Mouse (Mus musculus): ENCODE measurements around the gene Gpatch4. TPM values are rescaled to one million over a fixed set of nuclear protein-coding genes. Genes with fewer than 3 reads are reported as not detected.

Gene Gpatch4
- total RNA-seq, 4 experiments from 2014 or later, result 12.9 to 16.6 (median 14.9) TPM

- DNase-seq, result no peak
These were observed 9.4 kb upstream of the Gpatch4 start for GRCm38 (mm10) chr3:88033506-88033905.

DNA sequence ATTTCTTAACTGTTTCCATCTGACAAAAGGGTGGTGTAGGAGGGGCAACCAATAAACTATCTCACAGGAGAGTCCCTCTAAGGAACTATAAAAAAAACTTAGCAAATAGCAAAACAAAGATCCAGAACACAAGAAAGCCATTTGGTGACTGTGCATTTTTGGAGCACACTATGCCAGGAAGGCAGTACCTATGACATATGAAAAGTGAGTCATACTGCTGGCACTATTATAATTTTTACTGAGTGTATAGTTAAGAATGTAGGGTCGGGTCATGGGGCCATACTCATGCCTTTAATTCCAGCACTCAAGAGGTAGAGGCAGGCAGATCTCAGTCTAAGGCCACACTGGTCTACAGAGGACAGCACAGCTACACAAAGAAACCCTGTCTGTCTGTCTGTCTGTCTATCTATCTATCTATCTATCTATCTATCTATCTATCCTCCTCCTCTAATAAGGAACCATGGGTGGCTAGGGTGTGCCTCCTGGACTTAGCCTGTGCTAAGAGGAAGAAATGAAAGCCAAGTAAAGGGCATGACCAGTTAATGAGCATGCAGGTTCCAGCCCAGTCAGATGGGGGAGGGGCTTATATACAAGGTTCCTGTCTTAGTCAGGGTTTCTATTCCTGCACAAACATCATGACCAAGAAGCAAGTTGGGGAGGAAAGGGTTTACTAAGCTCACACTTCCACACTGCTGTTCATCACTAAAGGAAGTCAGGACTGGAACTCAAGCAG lies 7.2 kb upstream of the Gpatch4 start:
- no peak for DNase-seq

- DNase-seq, result no peak
These were observed 6.6 kb downstream of the Gpatch4 start for GRCm38 (mm10) chr3:88049532-88049931.

DNA sequence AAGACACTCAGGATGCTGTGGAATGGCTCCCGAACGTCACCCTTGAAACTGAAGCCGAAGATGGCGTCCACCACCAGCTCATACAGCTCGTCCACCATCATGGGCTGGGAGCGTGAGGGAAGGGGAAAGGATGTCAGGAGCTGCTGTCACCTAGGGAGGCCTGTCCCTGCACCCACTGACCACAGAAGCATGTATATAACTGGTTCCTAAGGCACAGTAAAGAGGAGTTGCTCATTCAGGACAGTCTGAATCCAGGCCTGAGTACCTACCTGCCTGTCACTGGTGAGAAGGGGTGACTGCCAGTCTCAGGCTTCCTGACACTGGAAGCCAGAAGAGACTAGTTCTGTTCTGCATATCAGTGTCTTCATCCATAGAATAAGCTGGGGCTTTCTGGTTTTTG lies 14.1 kb downstream of the Gpatch4 start:
- no peak for DNase-seq

DNA sequence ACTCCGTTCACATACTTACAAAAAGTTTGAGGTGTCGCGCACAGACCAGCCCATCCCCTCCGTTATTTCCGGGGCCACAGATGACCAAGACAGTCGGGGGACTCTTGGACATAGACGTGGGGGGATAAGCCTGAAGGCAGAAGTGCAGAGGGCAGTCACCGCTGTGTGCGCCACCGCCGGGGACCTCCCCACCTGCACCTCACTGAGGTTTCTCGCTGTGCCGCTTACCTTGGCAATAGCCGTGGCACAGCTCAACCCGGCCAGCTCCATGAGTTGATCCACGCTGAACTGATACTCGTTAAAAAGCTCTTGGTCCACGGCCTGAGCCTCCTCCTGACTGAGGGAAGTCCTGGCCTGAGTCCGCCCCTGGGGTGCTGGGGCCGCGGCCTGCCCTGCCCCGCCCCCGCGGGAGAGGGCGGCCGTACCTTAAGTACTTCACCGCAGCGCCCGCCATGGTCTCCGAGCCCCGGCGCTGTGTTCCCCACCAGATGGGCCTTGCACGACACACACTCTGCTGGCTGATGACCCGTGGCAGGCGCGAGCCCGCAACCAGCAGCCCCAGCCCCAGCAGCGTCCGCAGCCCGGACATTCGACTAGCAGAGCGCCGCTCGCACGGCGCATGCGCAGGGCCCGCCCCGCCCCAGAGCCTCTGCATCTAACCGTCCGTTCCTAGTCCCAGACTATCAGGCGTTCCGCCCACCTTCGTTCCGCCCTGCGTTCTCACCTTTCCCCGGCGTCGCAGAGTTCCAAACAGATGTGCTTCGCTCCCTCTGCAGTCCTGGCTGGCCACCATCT lies 15.2 kb downstream of the Gpatch4 start, which contains the start of gene Naxe:
Gene Naxe (minus strand): TSS at position 594 of the 795 bp plus-strand sequence.
- DNase-seq, result peak; percentile 80

DNA sequence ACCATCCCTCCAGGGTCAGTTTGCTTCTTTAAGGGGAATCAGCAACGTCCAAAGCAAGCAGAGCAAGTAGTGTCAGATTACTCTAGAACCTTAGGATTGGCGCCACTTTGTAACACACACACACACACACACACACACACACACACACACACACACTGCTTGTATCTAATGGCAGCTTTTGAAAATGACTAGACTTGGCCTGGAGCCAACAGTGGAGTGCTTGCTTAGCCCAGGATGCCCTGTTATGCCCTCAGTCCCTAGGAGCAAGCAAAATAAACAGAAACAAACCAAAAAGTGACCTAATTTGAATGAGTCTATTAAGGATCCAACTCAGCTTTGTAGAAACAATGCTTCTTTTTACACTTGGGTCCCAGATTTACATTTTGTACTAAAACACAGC lies 25.5 kb downstream of the Gpatch4 start:
- DNase-seq, result no peak

GRCm38 (mm10) chr3:88071783-88072182 lies 28.9 kb downstream of the Gpatch4 start:
- DNase-seq, result peak; percentile 74

- no peak for DNase-seq
These were observed 30.7 kb downstream of the Gpatch4 start for GRCm38 (mm10) chr3:88073631-88074030.

GRCm38 (mm10) chr3:88074351-88074750 lies 31.4 kb downstream of the Gpatch4 start:
- DNase-seq, result no peak

DNA sequence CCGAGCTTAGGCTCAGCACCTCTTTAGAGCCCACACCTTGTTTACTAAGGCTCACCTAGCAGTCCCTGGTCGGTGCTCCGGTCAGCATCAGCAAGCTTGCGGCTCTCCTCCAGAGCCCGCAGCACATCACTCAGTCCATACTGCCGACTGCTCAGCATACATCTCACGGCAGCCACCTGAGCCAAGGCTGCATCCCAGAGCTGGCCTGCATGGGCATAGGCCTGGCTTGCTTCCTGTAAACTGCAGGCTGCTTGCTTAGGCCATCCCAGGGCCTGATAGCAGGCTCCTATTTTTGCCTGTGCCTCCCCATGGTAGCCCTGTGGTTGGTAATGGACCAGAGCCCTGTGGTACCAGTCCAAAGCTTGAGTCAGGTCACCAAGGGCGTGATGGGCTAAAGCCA lies 31.9 kb downstream of the Gpatch4 start:
- no peak for DNase-seq

- DNase-seq, result no peak
These were observed 34.5 kb downstream of the Gpatch4 start for GRCm38 (mm10) chr3:88077441-88077840.

- no peak for DNase-seq
These were observed 35.3 kb downstream of the Gpatch4 start, which contains the start of gene Ttc24 for GRCm38 (mm10) chr3:88078204-88078603. TSS of gene Ttc24 (minus strand) at chr3:88078304.

DNA sequence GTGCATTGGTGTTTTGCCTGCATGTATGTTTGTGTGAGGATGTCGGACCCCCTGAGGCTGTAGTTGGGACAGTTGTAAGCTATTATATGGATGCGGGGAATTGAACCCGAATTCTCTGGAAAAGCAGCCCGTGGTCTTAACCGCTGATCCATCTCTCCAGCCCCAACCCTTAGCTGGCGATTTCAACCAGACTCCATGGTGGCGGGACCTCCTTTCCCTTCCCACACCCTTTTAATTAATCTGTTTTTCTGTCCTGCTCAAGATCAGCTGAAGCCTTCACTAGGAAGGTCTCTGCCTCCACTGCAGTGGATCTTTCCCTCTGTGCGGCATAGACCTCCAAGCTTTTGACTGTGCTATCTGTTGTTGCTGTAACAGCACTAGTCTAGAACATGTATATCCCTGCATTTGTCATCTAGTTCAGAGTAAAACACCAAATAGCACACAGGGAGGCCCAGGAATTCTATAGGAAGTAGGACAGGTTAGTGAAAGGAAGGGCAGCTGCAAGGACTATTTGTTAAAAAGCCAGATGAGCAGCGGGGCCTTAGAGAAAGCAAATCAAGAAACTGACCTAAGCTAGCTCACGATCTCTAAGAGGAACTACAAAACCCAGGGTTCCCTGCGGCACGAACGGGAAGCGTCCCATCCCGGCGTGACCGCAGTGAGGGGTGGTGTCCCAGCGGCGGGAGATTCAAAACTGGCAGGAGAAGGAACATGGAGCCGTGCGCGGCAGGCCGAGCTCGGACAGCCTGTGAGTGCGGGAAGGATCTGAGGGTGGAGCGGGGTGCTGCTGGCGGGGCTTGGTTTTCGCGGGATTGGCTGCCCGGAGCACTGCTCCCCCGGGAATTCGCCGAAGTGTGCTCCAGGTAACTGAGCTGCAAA lies 38.7 kb downstream of the Gpatch4 start, which contains the start of gene Iqgap3:
Gene Iqgap3 (plus strand): TSS at position 627 of the 879 bp plus-strand sequence.
- peak; percentile 84 for DNase-seq

DNA sequence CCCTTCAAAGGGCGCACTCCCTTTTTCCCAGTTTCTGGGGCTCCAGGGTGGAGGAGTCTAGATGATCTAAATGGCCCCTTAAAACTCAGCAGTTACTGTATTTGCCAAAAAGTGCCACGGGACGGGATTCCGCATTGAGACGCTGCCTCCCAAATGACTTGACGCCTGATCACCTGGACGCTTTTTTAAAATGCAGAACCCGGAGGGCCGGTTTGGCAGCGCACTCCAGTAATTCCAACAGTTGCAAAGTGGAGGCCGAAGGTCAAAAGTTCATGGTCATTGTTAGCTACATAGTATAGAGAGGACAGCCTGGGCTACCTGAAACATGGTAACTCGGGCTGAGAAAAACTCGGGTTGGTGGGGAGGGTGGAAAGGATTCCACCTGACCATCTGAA lies 39.3 kb downstream of the Gpatch4 start:
- no peak for DNase-seq

GRCm38 (mm10) chr3:88082663-88083062 lies 39.8 kb downstream of the Gpatch4 start:
- no peak for DNase-seq

DNA sequence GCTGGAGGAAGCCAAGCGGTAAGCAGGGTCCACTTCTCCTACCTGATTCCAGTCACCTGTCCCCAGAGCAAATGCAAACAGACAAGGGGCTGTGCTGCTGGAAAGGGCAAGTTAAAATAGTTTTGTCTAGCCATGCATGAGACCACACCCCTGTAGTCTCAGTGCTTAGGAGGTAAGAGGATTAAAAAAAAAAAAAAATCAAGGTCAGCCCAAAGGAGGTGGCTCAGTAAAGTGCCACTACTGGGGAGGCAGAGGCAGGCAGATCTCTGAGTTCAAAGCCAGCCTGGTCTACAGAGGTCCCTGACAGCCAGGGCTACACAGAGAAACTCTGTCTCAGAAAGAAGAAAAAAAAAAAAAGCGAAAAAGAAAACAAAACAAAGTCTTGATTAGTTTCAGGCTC lies 41.1 kb downstream of the Gpatch4 start:
- DNase-seq, result no peak

- no peak for DNase-seq
These were observed 42.6 kb downstream of the Gpatch4 start for GRCm38 (mm10) chr3:88085459-88085858.

- no peak for DNase-seq
These were observed 44.8 kb downstream of the Gpatch4 start for GRCm38 (mm10) chr3:88087688-88088087.

- no peak for DNase-seq
These were observed 47.2 kb downstream of the Gpatch4 start for GRCm38 (mm10) chr3:88090106-88090505.

- no peak for DNase-seq
These were observed 47.7 kb downstream of the Gpatch4 start for GRCm38 (mm10) chr3:88090616-88091015.

GRCm38 (mm10) chr3:88094126-88094525 lies 51.2 kb downstream of the Gpatch4 start:
- DNase-seq, result no peak

DNA sequence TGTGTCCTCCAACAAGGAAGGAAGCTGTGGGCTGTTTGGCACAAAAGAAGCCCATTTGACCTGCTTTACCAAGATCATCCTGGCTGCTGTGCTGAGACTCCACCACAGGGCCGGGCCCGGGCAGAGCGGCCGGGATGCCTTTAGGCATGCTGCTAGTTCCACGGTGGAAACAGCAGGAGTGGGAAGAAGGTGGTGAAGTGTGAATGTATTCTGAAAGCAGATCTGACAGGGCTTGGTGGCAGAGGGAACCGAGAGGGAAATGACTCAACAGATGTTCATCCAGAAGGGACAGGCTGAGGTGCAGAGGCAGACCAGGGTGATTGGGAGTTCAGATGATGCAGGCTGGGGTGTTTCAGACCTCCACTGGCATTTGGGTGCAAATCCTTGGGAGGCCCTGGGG lies 54.8 kb downstream of the Gpatch4 start:
- no peak for DNase-seq

DNA sequence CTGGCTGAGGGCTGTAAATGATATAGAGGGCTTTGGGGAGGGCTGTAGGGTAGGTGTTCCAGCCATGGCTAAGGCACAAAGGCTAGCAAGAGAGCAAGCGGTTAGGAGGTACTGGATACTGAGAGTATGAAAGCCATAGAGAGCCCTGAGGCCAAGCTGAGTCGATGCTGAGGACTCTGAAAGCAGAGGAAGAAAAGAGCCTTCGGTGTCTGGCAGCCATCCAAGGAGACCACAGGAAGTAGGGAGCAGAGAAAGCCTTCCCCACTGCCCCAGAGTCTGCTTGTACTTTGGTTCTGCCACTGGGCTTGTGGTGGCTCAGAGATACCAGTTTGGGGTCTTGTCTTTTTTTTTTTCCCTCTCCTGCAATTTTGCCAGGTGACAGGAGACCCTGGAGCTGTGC lies 57.3 kb downstream of the Gpatch4 start:
- DNase-seq, result no peak

Data from adrenal gland, adult 8-10 months (tissue).